10 mouse cellular contexts compared by ENCODE assay signal in genomic region chr5:67844070-67844469, GRCm38 (mm10). TPM values are rescaled to one million over a fixed set of nuclear protein-coding genes. Genes with fewer than 3 reads are reported as not detected.
A peak's percentile ranks its signal among the peaks of the same experiment; 100 is the strongest.
DNase-seq lines count a peak whose midpoint lies in the region; ATAC-seq and TF ChIP-seq lines count a peak whose summit lies in the region.
"Had no signal": no experiment of that assay in that cellular context is flagged by ENCODE, and none has a peak within 500 bp of the region (broad histone marks: within the 10 kb centered on the region; RNA-seq: fewer than 3 reads in every experiment).

No protein-coding gene starts in this region.

- no peaks in the 10 kb centered on the region for H3K36me3 ChIP-seq in hindbrain, embryonic 13.5 days
- no peaks in the 10 kb centered on the region for H3K36me3 ChIP-seq in hindbrain, embryonic 11.5 days (ENCODE audit: control insufficient read depth, insufficient read depth, low read length)
- H3K36me3 ChIP-seq in liver, postnatal 0 days (replicated peaks; ENCODE audit: insufficient read depth, low read length) = no peaks in the 10 kb centered on the region; the same call in 1 of the 2 replicates

- 85% methylated on average over 4 of the region's 4 CpGs for WGBS in hindbrain, embryonic 13.5 days
- 86% methylated on average over 4 of the region's 4 CpGs for WGBS in hindbrain, embryonic 11.5 days
- 71% methylated on average over 4 of the region's 4 CpGs for WGBS in liver, postnatal 0 days (ENCODE audit: insufficient replicate concordance)

- H3K9me3 ChIP-seq in hindbrain, embryonic 13.5 days = no peaks in the 10 kb centered on the region
- H3K9me3 ChIP-seq in hindbrain, embryonic 11.5 days (ENCODE audit: control insufficient read depth, low read length) = no peaks in the 10 kb centered on the region
- H3K9me3 ChIP-seq in liver, postnatal 0 days (ENCODE audit: low read length) = no peaks in the 10 kb centered on the region

- no peak for TF ChIP-seq CTCF in liver, postnatal 0 days (IDR thresholded peaks at IDR 0.05; ENCODE audit: low read depth)

- H3K27me3 ChIP-seq in hindbrain, embryonic 13.5 days = no peaks in the 10 kb centered on the region
- H3K27me3 ChIP-seq in hindbrain, embryonic 11.5 days (ENCODE audit: control insufficient read depth, insufficient read depth, low read length) = no peaks in the 10 kb centered on the region
- H3K27me3 ChIP-seq in liver, postnatal 0 days (ENCODE audit: insufficient read depth, low read length) = peaks cover 7% of the 10 kb centered on the region; the same call in 1 of the 2 replicates

- no peak overlapping the region for H3K4me3 ChIP-seq in hindbrain, embryonic 13.5 days
- H3K4me3 ChIP-seq in hindbrain, embryonic 11.5 days (ENCODE audit: low read depth, low read length) = no peak overlapping the region
- no peak overlapping the region for H3K4me3 ChIP-seq in liver, postnatal 0 days (ENCODE audit: low read depth, low read length)

- peak overlapping the region; percentile 78 for H3K4me2 ChIP-seq in hindbrain, embryonic 13.5 days
- H3K4me2 ChIP-seq in hindbrain, embryonic 11.5 days (replicated peaks; ENCODE audit: low read depth, low read length) = no peak overlapping the region
- H3K4me2 ChIP-seq in liver, postnatal 0 days (ENCODE audit: low read depth, low read length) = peak overlapping the region; percentile 91; the same call in 1 of the 2 replicates

- DNase-seq in hindbrain, embryonic 11.5 days (ENCODE audit: low spot score) = no peak
- peak; percentile 20 for DNase-seq in 3134 (ENCODE audit: extremely low read depth, insufficient read length, low spot score)
- peak; percentile 79 for DNase-seq in Muller cell, postnatal 12 days (ENCODE audit: inconsistent ontology term)
- no peak for DNase-seq in liver, postnatal 0 days
- DNase-seq in natural killer cell, adult 2 months (ENCODE audit: low spot score in 2 of 2) = no peak
- DNase-seq: gastrocnemius, postnatal 25 days; heart, postnatal 36 days; kidney, postnatal 14 days had no signal

- H3K27ac ChIP-seq in hindbrain, embryonic 13.5 days = no peak overlapping the region
- no peak overlapping the region for H3K27ac ChIP-seq in hindbrain, embryonic 11.5 days (ENCODE audit: low read depth, low read length)
- no peak overlapping the region for H3K27ac ChIP-seq in liver, postnatal 0 days (ENCODE audit: low read depth)

- H3K9ac ChIP-seq in hindbrain, embryonic 13.5 days = 0 out of 2 replicates have a peak overlapping the region, but pooled peaks have one; percentile 89
- no peak overlapping the region for H3K9ac ChIP-seq in hindbrain, embryonic 11.5 days (ENCODE audit: low read depth, low read length)
- H3K9ac ChIP-seq in liver, postnatal 0 days (replicated peaks) = no peak overlapping the region

- ATAC-seq in hindbrain, embryonic 13.5 days (ENCODE audit: low FRiP score) = no peak
- ATAC-seq in hindbrain, embryonic 11.5 days (ENCODE audit: low FRiP score) = no peak
- no peak for ATAC-seq in liver, postnatal 0 days
- no peak for ATAC-seq in megakaryocyte-erythroid progenitor cell, adult 5-6 weeks (replicated peaks; ENCODE audit: low FRiP score, low TSS enrichment, poor library complexity, severe bottlenecking)

- H3K4me1 ChIP-seq in hindbrain, embryonic 13.5 days (replicated peaks) = peaks cover 68% of the 10 kb centered on the region
- peaks cover 4% of the 10 kb centered on the region; the same call in 1 of the 2 replicates for H3K4me1 ChIP-seq in hindbrain, embryonic 11.5 days (replicated peaks; ENCODE audit: control insufficient read depth, insufficient read depth, low read length)
- peaks cover 28% of the 10 kb centered on the region for H3K4me1 ChIP-seq in liver, postnatal 0 days (ENCODE audit: insufficient read depth)

- no peak for TF ChIP-seq EP300 in liver, postnatal 0 days (IDR thresholded peaks at IDR 0.05; ENCODE audit: low read depth)

RNA-seq across cellular contexts. Expression of gene Atp8a1, which starts 3.2 kb away (rescaled TPM):
- 43.8 and 44.7 TPM in 2 replicates for polyA plus RNA-seq in hindbrain, embryonic 13.5 days (2015; fragmentation: Nextera tagmentation; extraction: Ambion mirVana)
- 23.6 and 24.8 TPM in 2 replicates for polyA plus RNA-seq in hindbrain, embryonic 11.5 days (2014; fragmentation: Nextera tagmentation; extraction: Ambion mirVana)
- 17.1 and 18.5 TPM in 2 replicates for polyA plus RNA-seq in liver, postnatal 0 days (2015; fragmentation: Nextera tagmentation; extraction: Ambion mirVana)
- 163 and 242 TPM in 2 replicates for total RNA-seq in megakaryocyte-erythroid progenitor cell, adult 5-6 weeks (2014; fragmentation: Nextera tagmentation)
- total RNA-seq in megakaryocyte-erythroid progenitor cell, adult 5-6 weeks (2017) = 103 and 184 TPM in 2 replicates

Comparison
In these comparisons a context has a peak if more than half of its experiments do, and no peak if none do; other contexts are left out.
1. DNase-seq: peak in 3134 (single experiment) and Muller cell, postnatal 12 days (single experiment); none in hindbrain, embryonic 11.5 days (single experiment), liver, postnatal 0 days (single experiment) and natural killer cell, adult 2 months (0 of 2).